Mouse (Mus musculus): ENCODE data around the gene Defb5. TPM values are rescaled to one million over a fixed set of nuclear protein-coding genes. Genes with fewer than 3 reads are reported as not detected.

Defb5 gene
- not detected in 4 replicates for total RNA-seq (2023)

GRCm38 (mm10) chr8:19247280-19247679, at the start of gene Defb5:
Gene Defb5 (plus strand): TSS chr8:19247580.

GRCm38 (mm10) chr8:19225161-19225560, 22.2 kb upstream of the Defb5 start, which contains the start of gene Defb6:
Gene Defb6 (plus strand): TSS chr8:19225478.

GRCm38 (mm10) chr8:19239616-19240015, 7.8 kb upstream of the Defb5 start, which contains the start of gene Defb46:
Gene Defb46 (plus strand): TSS chr8:19239916.

GRCm38 (mm10) chr8:19293060-19293459, 45.7 kb downstream of the Defb5 start, which contains the start of gene Defb3:
Gene Defb3 (plus strand): TSS chr8:19293360.

Other genes with a start within 250 kb of the Defb5 start
- not detected in 4 replicates for gene Defb38, start 221.0 kb upstream of the Defb5 start, total RNA-seq (2023)
- not detected in 4 replicates for gene Defb39, start 182.8 kb upstream of the Defb5 start, total RNA-seq (2023)
- not detected in 4 replicates for gene Defb12, start 132.7 kb upstream of the Defb5 start, total RNA-seq (2023)
- gene Defb34, start 123.8 kb upstream of the Defb5 start, total RNA-seq (2023) = not detected in 4 replicates
- not detected in 4 replicates for gene Gm45826, start 106.8 kb upstream of the Defb5 start, total RNA-seq (2023)
- not detected in 4 replicates for gene Defb14, start 53.2 kb upstream of the Defb5 start, total RNA-seq (2023)
- not detected in 4 replicates for gene Defb4, start 48.9 kb upstream of the Defb5 start, total RNA-seq (2023)
- gene Defb6, start 22.1 kb upstream of the Defb5 start, total RNA-seq (2023) = not detected in 4 replicates
- not detected in 4 replicates for gene Defb46, start 7.7 kb upstream of the Defb5 start, total RNA-seq (2023)
- gene Defb3, start 45.8 kb downstream of the Defb5 start, total RNA-seq (2023) = not detected in 4 replicates
- not detected in 4 replicates for gene Defb8, start 200.0 kb downstream of the Defb5 start, total RNA-seq (2023)
- not detected in 4 replicates for gene Defb7, start 247.5 kb downstream of the Defb5 start, total RNA-seq (2023)

All from B cell, adult 62 days (primary cell).